Mouse (Mus musculus): ENCODE results near the gene Mrps2.
"Not testable (repeated sequence)": the region's sequence is repeated elsewhere in the genome, so short reads cannot be mapped to it uniquely, and the experiment has no call there.

Gene Mrps2

GRCm38 (mm10) chr2:28467860-28468485 lies at the start of gene Mrps2:
Mrps2 (plus strand) TSS chr2:28468066.
- peak; percentile 86 for DNase-seq (ENCODE audit: low read depth)

DNA sequence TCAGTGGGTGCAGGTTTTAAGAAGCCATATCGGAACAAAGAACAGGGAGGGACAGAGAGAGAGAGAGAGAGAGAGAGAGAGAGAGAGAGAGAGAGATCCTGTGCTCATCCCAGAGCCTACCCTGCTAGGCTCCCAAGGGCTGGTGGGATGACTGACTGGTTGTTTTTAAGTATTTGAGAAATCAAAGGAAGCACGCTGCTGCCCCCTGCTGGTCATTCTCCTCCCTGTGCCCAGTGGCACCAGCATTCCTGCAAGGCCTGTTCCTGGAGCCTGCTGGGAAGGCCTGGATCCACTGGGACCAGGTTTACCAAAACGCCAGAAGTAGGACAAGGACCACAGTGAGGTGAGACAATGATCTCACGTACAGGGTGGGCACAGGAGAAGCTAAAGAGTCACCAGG lies 48.0 kb upstream of the Mrps2 start:
- DNase-seq (ENCODE audit: low read depth), result peak; percentile 68

DNA sequence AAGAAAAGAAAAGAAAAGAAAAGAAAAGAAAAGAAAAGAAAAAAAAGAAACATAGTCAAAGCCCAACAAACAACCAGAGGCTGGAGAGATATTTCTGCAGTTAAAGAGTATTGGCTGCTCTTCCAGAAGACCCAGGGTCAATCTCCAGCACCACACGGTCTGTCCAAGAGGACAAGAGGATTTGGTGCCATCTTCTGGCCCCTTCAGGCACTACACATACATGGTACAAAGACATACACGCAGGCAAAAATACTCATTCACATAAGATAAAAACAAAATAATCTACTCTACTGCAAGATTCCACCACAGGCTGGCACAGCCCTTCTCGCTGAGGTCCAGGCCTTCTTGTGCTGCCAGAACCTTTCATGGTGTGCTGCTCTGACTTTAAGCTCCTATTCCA lies 44.7 kb upstream of the Mrps2 start:
- DNase-seq (ENCODE audit: low read depth), result peak; percentile 68

GRCm38 (mm10) chr2:28427226-28427625 lies 40.6 kb upstream of the Mrps2 start:
- no peak for DNase-seq (ENCODE audit: low read depth)

GRCm38 (mm10) chr2:28430846-28431245 lies 37.0 kb upstream of the Mrps2 start:
- DNase-seq (ENCODE audit: low read depth), result no peak

DNA sequence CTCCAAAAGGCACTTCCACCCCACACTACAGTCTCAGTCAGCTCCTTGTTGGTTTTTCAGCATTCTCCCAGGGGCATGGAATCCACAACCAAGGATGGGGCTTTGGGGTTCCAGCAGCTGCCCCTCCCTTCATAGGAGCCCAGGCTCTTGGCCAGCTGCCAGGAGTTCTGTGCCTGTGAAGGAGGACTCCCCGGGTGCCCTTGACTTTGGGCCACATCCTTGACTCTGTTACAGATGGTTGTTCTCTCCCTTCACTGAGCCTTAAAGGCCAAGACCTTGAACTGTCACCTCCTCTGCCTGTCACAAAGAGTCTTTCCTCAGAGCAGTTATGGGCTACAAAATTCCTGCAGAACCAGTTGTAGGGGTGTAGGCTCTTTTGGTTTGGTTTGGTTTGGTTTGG lies 35.1 kb upstream of the Mrps2 start:
- no peak for DNase-seq (ENCODE audit: low read depth)

DNA sequence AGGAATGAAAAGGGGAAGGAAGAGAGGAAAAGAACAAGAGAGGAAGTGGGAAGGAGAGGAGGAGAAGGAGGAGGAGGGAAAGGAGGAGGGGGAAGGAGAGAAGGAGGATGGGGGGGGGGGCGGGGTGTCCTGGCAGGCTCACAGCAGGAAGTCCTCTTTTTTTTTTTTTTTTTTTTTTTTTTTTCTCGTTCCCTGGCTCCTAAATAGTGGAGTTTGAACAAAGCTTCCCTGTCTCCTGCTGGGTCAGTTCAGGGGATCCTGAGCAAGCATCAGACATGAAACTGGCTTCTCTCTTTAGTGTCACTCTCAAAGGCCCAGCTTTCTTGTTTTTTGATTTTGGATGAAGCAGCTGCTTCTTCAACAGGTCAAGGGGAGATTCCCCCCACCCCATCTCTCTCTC lies 34.4 kb upstream of the Mrps2 start:
- no peak for DNase-seq (ENCODE audit: low read depth)

DNA sequence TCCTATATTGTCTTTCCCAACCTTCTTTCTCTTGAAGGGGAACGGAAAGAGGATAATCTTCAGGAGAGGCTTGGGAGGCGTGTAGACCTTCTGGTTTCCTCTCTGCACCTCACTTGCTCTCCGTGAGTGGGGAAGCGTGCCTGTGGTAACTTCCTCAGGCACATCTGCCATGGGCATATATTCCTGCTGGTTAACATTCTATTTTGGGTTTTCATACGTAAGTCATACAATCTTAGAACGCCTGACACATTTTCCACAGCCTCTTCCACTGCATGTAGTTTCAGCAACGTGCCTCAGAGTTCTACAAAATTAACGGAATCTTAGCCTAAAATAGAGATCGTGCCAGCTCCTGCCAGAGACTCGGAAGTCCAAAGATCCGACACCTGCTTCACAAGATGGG lies 32.5 kb upstream of the Mrps2 start:
- no peak for DNase-seq (ENCODE audit: low read depth)

DNA sequence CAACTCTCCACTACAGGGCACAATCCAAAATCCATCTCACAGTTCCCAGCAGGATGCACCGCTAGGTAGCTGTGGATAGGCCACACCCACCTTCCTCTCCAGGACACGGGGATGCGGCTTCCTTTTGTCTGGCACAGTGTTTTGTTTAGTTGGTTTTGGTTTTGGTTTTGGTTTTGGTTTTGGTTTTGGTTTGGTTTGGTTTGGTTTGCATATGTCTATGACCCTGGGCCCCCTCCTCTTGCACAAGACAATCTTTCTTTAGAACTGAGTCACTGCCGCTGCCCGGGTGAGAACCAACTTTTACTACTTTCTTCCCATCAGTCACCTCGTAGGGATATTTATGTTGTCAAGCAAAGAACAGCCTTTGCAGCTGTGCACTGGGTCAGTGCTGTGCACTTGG lies 27.0 kb upstream of the Mrps2 start:
- DNase-seq (ENCODE audit: low read depth), result peak; percentile 66

DNA sequence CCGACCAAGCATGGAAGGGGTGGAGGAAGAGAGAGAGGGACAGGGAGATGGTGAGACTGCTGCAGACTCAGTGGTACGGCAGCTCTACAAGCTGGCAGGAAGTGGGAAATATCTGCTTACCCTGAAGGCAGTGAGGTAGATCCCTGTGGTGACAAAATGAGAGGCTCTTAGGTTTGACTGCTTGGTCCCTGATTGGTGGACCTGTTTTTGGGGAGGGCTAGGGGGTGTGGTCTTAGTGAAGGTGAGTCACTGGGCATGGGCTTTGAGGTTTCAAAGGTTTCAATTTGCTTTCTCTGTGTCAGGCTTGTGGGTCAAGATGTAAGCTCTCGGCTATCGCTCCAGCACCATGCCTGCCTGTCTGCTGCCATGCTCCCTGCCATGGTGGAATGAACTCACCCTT lies 22.8 kb upstream of the Mrps2 start:
- DNase-seq (ENCODE audit: low read depth), result peak; percentile 66

GRCm38 (mm10) chr2:28446181-28446514 lies 21.7 kb upstream of the Mrps2 start:
- no peak for DNase-seq (ENCODE audit: low read depth)

- DNase-seq (ENCODE audit: low read depth), result no peak
Observed at GRCm38 (mm10) chr2:28446515-28447314, 21.2 kb upstream of the Mrps2 start, which contains the start of gene Ppp1r26. Ppp1r26 (plus strand) TSS chr2:28446800.

- DNase-seq (ENCODE audit: low read depth), result no peak
Observed at GRCm38 (mm10) chr2:28447315-28447670, 20.6 kb upstream of the Mrps2 start.

DNA sequence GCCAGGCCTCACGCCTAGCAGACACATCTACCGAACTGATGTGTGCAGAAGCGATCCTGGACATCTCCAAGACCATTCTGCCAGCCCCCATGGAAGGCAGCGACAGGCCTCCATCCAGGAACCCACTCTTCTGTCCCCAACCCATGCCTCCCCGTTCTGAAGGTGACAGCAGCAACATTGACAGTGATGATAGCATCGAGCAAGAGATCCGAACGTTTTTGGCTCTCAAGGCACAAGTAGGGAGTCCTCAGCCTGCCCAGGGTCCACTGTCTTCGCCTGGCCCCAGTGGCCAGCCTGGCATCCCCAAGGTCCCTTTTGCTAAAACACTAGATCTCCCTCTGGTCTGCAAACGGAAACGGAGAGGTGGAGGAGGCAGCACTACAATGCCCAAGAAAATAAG lies 16.2 kb upstream of the Mrps2 start:
- DNase-seq (ENCODE audit: low read depth), result no peak

DNA sequence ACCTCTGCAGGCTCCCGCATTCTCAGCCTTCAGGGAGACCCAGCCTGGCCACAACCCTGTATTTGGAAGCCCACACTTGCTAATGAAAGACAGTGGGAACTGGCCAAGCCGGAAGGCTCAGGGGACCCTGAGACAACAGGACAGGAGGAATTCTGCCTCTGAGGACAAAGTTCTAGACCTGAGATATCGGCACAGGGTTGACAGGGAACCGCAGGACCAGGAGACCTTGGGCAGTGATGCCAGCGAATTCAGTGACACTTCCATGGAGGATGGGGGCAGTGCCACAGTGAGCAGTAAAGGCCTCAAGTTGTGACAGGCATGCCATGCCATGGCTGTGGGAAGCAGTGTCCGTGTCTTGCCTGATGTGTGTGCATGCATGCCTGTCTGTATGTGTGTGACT lies 14.3 kb upstream of the Mrps2 start:
- DNase-seq (ENCODE audit: low read depth), result no peak

- no peak for DNase-seq (ENCODE audit: low read depth)
Observed at GRCm38 (mm10) chr2:28456616-28457015, 11.2 kb upstream of the Mrps2 start.

- DNase-seq (ENCODE audit: low read depth), result peak; percentile 87
Observed at GRCm38 (mm10) chr2:28463919-28464318, 3.9 kb upstream of the Mrps2 start.

DNA sequence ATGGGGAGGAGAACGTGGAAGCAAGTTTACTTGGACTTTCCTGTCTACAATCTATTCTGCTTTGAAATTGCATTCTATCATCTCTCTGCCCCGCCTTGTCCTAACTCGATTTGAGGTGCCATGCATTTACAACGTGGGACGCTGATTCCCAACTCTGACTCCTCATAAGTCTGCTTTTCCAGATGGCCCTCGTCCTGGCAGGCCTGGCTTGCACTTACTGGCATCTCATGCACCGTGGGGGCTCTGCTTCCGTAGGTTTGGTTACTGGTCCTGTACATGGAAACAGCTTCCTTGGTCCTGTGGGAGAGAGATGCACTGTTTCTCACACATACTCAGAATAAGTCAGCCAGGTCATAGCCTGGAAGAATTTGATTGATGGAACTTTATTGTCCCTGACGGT lies 2.9 kb upstream of the Mrps2 start:
- DNase-seq (ENCODE audit: low read depth), result no peak

DNA sequence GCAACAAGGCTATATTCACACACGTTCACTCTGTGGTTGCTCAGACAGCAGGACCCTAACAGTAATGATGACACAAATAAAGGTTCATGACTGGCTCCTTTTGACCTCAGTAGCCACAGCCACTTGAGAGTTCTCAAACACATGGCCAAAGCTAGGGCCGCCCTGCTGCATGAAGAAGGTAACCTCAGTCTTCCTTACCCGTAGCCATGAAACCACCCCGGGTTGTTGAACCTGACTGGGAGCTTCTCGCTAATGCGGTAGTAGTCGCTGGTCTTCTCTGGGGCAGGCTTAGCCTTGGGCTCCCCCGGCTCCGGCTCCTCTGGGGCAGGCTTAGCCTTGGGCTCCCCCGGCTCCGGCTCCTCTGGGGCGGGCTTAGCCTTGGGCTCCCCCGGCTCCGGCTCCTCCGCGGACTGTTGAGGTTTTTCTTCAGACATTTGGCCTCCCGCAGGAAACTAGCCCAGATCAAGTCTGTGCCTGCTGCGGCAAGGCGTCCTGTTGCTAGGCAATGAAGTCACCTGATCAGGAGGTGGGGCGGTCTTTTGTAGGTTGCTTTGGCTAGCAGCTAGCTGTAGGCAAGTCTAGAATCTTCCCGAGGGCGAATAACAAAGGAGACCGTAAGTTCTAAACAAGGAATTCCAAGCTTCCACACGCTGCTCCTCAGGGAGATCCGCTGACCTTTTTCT lies 1.9 kb upstream of the Mrps2 start, which contains the start of gene 1700007K13Rik:
Gene 1700007K13Rik (minus strand): TSS at position 497 of the 683 bp plus-strand sequence.
- DNase-seq (ENCODE audit: low read depth), result peak; percentile 79

- no peak for DNase-seq (ENCODE audit: low read depth)
Observed at GRCm38 (mm10) chr2:28468486-28469225, 790 bp downstream of the Mrps2 start.

DNA sequence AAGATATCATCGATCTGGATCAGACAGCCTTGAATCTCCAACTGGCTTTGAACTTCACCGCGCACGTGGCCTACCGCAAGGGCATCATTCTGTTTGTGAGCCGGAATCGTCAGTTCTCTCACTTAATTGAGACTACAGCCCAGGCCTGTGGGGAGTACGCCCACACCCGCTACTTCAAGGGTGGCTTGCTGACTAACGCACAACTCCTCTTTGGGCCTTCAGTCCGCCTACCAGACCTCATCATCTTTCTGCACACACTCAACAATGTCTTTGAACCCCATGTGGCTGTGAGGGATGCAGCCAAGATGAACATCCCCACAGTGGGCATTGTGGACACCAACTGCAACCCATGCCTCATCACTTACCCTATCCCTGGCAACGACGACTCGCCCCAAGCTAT lies 1.6 kb downstream of the Mrps2 start:
- DNase-seq (ENCODE audit: low read depth), result no peak

DNA sequence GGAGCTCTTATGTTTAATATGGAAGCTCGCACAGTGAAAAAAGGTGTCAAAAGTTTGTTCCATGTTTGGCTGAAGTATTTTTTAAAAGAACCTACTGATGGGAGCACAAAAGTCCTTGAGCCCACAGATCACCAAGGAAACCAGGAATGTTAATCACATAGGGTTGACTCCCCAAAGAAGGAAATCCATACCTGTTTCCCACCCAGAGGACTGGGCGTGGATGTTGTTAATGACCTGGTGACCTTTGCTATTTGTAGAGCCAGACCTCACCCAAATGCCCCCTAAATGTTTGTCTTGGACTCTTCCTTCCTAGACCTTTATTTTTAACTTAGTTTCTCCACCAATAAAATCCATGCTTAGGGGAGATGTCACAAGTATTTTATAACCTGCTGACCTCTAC lies 2.7 kb downstream of the Mrps2 start:
- DNase-seq (ENCODE audit: low read depth), result no peak

DNA sequence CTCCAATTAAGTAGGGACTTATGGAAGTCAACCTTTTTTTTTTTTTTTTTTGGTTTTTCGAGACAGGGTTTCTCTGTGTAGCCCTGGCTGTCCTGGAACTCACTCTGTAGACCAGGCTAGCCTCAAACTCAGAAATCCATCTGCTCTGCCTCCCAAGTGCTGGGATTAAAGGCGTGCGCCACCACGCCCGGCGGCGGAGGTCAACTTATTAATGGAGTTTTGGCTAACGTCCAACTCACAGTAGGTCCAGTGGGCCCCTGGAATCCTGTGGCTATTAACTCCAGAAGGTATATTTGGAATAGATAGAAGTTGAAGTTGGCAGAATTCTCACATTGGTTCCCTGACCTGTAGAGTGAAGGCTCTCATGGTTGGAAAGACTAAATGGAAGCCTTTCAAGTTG lies 4.1 kb downstream of the Mrps2 start:
- DNase-seq (ENCODE audit: low read depth), result not testable (repeated sequence)
